Mouse (Mus musculus) lung, postnatal 4 days (tissue): ENCODE results near the gene Mus81.

ENCODE experiments used
- DNase-seq, 2 experiments: peaks; one replicate each; pipeline ENCODE4 v3.0.0; 2021

Mus81 gene

DNA sequence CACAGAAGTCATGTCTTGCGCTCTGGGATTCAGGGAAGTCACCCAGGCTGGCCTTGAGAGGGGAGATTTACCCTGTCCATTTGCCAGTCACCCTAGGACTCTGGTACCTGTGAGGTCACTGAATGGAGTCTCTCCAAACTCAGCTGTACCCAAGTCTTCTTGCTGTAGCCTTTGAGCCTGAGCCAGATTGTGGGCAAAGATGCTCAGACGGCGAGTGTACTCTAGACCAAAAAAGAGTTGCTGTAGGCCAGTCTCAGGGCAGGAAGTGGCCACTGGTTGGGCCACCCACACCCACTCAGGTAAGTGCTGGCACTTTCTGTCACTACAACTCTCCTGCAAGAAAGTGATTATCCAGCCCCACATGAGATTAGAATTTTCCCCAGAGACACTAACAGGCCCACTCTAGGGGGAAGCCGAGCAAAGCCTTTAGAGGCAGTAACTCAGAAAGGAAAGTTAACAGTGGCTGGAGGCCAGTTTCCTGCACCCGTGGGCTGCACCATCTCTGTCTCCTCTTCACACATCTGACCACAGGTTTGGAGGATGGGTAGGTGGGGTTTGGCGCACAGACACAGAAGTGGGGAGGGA lies 21.2 kb downstream of the Mus81 start:
- no peak for DNase-seq

DNA sequence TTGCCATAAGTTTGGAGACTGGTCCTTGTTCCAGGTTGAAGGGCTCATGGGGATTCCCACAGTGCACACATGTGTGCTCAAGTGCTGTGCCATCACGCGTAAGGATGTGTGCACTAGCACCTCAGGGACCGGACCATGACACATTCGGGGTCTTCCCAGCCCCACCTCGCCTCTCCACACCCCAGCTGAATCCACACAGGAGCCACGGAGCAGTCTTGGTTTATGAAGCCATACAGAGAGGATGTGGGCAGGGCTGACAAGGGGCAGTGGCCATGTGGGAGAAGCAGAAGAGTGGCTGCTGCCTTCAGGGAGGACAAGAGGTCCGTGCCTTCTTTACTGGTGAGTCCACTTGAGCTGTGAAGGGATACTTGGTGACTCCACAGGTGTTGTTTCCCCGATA lies 23.2 kb downstream of the Mus81 start:
- no peak for DNase-seq

DNA sequence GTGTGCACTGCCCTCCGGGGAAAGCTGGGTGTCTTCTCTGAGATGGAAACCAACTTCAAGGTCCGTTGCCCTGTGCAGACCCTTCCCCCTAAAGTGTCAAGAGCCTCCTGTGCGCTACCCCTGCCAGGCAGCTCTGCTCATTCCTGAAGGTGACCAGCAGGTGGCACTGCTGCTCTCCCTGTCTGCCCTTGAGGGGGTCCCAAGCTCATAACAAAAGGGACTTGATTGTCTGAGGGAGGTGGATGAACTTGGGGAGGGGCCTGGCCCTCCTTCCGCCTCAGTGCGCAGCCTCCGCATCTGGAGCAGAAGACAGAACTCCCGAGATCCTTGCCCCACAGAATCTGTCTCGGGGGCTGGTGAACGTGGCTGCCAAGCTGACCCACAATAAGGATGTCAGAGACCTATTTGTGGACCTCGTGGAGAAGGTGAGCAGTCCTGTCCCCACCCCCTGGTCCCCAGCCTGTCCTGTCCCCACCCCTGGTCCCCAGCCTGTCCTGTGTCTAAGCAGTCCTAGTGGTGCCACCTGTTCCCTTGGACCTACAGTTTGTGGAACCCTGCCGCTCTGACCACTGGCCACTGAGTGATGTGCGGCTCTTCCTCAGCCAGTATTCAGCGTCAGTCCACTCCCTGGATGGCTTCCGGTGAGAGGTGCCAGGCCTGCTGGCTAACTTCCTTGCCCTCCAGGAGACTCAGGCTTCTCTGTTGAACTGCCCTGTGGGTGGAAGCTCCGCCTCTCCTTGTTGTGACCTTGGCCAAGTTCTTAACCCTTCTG lies 24.2 kb downstream of the Mus81 start:
- peak; percentile 76 to 82 for DNase-seq

DNA sequence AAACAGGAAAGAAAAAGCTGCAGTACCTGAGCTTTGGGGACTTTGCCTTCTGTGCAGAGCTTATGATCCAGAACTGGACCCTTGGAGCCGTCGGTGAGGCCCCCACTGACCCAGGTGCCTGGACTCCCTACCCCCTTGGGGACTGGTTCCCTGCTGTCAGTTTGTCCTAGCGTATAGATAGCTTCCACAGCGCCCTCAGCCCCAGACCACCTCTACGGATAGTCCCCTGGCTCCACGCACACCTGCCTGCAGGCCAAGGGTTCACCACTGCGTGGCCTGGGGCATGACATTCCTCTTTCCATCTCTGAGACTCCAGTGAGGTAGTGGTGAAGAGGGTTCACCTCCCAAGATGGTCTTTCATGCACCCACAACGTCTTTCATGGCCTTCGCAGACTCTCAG lies 25.0 kb downstream of the Mus81 start:
- no peak for DNase-seq

DNA sequence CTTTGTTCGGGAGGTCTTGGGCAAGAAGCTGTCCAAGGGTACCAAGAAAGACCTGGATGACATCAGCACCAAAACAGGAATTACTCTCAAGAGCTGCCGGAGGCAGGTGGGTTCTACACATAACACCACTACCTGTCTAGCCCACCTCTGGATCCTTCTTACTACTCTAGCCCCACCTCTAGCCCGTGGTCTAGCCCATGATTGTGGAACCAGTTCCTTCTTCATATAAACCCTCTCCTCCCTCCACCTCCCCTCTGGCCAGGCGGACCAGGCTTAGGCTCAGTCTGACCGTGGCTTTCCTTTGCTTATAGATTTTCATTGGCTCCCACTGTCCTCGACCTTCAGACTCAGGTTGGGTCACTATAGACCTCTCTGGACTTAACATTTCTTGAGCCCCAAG lies 26.8 kb downstream of the Mus81 start:
- DNase-seq = no peak

DNA sequence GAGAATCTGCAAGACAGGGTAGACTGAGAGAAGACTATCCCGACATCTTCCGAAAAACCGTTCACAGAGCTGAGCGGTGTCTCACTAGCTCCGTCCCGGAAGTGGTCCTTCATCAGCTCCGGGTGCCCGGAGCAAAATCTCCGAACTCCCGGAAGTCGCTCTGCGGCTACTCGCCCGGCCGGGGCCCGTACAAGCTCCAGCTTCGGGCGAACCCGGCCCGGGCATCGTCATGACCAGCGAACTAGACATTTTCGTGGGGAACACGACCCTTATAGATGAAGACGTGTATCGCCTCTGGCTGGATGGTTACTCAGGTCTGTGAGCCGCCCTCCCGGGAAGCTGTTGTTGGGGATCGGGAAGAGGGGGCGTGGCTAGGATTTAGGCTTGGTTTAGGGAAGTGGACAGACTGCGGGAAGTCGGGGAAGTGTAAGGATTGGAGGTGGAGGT lies 27.7 kb downstream of the Mus81 start, which contains the start of gene Fibp:
Fibp (plus strand) TSS at position 151 of the 447 bp plus-strand sequence.
- DNase-seq = peak; percentile 92 to 94

DNA sequence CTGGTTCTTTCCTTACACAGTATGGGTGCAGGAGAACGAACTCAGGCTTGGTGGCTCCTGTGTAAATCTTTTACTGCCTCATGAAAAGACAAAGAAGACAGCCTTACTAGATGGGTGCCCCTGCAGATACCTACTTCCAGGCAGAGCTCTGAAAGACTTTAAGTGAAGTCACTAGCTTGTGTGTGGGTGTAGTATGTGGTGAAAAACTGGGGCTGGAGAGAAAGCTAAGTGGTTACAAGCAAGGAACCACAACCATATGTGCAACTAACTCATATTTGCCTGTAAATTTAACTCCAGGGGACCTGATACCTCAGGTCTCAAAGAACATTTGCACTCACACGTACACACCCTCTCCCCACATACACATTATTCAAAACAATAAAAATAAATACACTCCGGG lies 28.3 kb downstream of the Mus81 start:
- no peak for DNase-seq

DNA sequence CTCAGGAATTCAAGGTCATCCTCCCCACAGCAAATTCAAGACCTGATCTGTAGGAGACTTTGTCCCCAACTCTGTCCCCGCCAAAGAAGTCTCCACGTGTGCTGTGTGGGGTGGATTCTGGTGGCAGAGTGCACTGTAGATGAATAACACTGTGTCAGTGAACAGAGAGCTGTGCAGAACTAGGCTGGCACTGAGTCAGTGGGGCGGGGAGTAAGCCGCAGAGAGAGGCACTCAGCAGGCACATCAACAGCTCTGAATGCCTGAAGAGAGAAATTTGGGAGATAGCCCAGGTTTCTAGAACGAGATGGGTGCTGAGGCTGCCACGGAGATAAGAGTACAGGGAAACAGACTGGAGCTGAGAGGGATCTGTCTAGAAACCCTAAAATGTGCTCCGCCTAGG lies 29.2 kb downstream of the Mus81 start:
- DNase-seq = no peak

DNA sequence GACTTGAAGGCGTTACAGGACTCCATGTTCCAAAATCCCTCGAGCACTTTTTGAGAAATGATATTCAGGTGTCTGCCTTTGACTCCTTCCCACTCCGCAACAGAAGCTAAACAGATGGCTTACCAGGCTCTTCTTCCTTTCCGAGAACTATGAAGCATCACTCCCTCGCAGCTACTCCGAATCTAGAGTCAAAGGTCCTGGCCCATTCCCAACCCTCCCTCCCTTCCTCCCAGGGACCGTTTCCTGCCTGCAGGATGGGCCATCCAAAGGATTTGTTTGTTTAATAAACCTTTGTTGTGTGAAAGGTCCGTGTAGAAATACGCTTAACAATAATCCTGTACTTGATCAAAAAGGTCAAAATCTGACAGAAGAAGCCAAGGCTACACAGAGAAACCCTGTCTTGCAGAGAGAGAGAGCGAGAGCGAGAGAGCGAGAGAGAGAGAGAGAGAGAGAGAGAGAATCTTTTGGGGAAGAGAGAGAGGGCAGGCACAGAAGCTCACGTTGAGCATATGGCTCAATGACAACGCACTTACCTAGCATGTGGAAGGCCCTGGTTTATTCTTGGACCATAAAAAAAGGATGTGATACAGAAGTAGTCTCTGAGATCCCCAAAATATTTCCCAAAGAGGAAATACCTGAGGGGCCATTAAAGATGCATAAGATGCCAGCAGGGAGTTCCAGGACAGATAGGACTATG lies 30.3 kb downstream of the Mus81 start, which contains the start of gene Ccdc85b:
Ccdc85b (minus strand) TSS at position 149 of the 697 bp plus-strand sequence.
- DNase-seq = no peak

DNA sequence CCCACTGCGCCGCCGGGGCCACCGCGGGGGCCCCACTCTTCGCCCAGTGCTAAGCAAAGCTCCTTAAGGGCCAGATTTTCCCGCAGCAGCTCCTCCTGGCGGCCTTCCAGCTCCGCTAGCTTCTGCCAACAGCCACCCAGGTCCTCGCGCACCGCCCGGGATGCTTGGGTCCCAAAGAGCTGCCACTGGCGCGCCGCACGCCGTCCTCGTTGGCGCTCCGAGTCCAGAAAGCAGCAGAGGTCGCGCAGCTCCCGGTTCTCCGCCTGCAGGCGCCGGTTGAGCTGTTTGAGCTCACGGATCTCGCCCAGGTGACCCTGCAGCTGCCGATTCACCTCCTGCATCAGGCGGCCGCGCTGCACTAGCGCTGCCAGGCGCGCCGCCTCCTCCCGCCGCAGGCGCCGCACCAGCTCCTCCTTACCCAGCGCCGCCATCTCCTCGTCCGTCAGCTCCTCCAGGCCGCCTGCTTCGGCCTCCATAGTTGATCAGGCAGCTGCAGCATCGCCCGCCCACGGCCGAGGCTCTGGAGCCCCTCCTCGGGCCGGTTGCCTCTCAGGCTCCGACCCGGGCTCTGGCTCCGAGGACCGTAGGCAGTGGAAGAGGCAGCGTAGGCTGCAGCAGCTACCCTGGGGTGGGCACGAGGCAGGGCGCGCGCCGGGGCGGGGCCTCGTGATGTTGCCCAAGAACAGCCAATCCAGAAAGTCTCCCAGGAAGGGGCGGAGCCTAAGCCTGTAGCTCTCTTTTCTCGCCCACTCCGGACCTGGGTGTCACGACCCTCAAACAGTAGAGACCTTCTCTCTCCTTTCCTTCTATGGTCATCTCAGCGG lies 31.1 kb downstream of the Mus81 start:
- DNase-seq = peak; percentile 95 to 96

DNA sequence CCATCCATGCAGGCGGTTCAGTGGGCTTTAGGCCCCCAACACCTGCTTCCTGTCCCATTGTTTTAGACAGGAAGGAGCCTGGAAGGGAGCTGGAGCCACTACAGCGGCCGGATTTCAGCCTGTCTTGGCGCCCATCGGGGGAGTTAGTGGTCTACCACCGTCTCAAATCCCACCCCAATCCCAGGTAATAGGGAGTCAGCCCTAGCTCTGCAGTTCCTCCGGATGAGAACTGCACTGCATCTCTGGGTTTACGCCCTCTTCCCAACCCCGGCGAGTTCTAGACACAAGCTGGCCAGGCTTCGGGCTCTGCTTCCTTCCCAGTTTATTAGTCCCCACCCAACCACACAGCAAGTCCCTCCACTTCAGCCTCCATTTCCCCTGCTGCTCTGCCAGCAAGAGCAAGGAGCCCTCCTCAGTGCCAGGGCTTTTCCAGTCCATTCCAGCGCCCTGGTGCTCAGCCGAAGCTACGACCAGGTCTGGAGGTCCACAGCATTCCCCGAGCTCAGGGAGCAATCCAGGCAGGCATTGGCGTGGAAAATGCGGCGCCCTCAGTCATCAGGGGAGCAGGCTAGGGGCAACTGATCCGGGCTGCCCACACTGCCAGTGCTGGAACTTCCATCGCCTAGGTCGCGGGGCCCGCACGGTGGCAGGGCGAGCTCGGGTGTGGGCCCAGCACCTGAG lies 31.8 kb downstream of the Mus81 start:
- DNase-seq = peak; percentile 53 to 71

DNA sequence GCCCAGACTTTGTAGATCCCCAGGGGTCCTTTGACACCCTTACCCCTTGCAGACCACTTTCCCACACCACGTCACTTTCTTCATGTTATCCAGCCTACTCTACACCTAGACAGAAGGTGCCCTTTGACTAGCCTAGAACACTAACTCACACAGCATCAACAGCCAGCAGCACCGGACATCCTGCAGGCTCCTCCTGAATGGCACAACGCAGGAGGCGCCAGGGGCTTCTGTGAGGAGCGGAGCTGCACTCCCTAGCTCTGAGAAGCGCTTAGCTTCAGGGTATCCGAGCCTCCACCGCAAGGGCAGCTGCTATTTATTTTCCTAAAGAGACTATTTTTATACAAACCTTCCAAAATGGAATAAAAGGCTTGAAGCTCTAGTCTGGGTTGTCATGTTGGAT lies 32.6 kb downstream of the Mus81 start:
- peak in 1 of 2 experiments; percentile 37 for DNase-seq

DNA sequence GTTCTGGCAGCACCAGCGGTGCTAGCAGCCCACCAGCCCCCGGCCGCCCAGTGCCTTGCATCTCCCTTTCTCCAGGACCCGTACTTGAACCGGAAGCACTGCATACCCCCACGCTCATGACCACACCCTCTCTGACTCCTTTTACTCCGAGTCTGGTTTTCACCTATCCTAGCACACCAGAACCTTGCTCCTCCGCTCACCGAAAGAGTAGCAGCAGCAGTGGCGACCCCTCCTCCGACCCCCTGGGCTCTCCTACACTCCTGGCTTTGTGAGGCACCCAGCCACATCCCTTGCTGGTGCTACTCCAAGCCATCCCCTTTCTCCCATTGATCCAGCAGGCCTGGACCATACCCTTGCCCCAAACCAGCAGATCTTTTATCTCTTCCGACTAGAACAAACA lies 33.2 kb downstream of the Mus81 start:
- no peak for DNase-seq

DNA sequence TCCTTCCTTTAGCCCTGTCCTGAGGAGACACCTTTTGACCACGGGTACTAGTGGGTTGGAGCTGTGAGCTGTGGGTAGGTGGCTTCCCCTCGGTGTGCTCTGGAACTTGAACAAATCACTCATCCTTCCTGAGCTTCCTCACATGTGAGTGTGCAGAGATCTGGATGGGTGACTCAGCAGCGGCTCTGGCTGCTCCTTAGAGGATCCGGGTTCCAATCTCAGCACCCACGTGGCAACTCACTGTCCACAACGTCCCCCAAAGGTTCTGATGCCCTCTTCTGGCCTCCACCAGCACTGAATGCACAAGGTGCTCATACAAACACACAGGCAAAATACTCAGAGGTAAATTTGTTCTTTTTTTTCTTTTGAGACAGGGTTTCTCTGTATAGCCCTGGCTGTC lies 36.4 kb downstream of the Mus81 start:
- no peak for DNase-seq

DNA sequence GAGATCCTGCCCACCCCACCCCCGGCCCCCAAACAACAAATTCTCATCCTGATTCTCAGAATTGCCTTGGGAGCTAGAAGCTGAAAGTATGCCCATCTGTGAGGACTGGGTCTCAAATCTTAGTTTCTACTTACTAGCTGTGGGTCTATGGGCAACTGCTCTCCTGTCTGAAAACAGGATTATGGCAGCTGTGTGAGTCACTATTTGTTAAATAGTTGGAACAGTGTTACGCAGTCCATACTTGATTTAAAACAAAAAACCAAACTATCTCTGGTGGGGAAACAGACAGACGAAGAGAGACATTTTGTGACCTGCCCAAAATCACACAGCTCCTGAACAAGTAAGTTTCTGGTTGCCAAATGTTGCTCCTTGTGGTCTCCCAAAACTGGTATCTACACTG lies 38.5 kb downstream of the Mus81 start:
- DNase-seq = no peak

DNA sequence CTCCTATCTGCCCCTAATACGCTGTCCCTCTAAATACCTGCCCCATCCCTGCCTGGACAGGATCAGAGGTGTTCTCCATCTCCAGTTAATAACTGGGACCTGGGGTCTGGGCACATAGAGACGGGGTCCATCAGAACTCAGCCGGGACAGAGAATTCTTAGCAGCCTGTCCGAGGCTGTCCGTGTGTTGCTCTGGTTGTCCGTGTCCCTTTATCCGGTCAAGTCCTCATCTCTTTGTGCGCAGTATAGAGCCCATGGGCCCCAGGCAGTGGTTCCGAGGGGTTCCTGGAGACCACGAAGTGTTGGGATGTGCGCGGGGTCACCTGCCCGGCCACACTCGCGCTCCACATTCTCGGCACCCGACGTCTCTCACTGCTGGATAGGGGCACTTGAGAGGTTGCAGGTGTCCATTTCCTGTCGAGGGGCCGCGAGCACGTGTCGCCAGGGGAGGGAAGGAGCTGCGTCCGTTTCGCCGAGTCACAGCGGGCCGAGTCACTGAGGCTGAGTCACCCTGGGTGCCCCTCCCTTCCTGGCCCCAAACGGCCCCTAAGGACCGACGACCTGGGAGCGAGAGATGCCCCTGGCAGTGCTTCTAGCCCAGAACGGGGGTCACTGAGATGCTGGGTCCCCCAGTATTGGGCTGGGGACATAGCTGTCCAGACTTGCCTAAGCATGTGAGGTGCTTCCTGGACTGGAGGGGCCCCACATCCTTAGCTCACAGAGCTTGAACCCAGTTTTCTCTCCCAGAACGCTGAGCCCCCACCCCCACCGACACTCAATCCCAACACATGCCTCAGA lies 39.6 kb downstream of the Mus81 start:
- peak in 1 of 2 experiments; percentile 46 for DNase-seq

DNA sequence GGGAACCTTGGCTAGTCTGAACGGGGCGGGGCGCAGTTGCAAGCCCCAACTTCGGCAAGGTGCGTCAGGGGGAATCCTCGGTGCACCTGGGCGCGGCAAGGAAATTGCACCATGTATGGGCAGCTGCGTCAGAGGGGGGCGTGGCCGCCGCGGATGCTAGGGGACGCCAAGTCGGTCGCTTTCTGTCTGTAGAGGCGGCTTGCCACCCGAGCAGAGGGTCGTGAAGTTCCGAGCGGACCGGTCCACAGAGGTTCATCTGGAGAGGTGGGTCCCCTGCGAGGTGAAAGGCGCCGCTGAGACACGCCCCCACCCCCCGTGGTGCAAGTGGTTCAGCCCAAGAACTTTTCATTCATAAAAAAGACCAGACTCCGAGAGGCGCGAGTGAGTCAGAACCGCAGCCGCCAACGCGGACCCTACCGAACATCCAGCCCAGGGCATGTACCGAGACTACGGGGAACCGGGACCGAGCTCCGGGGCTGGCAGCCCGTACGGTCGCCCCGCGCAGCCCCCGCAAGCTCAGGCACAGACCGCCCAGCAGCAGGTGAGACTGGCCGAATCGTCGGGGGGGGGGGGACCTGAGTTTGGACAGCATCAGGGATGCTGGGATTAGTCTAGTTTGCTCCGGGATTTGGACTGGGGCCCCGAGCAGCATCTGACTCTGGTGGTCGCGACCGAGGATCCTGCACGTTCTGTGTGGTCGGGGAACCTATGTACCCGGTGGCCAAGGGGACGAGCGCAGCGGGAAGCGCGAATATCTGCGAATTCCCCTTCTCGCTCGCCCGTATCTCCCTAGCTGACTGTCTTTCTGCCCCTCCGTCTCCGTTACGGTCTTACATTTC lies 40.5 kb downstream of the Mus81 start, which contains the start of gene Fosl1:
Fosl1 (plus strand) TSS at position 33 of the 839 bp plus-strand sequence.
- peak; percentile 78 to 80 for DNase-seq

DNA sequence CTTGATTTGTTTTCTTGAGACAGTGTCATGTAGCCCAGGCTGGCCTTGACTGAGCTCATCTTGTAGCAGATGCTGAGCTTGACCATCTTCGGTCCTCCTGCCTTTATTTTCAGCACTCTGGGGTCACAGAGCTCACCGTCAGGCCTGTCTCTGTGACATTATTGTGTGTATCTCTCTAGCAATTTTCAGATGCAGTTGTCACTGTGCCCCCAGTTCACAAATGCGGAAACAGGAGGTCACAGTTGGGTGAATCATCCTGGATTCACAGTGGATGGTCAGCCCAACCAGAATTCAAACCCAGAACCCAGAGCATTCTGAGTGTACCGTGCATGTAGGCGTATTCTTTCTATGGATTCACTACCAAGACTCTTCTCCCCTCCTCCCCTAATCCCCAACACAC lies 42.5 kb downstream of the Mus81 start:
- DNase-seq = no peak

DNA sequence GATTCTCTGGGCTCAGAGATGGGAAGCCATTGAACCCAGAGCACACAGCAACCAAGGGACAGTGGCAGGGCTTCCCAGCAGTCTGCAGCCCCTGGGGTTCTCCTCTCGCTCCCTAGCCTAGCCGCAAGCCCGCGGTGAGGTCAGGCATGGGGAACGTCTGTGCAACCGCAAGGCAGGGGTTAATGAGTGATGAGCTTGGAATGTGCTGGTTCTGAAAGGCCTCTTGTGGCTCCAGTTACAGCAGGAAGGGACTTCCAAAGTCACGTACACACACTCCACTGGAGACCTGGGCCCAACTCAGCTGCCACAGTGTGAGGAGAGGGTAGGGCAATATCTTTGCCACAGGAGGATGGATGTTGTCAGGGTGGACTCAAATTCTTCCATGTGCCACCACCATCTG lies 43.2 kb downstream of the Mus81 start:
- DNase-seq = no peak

DNA sequence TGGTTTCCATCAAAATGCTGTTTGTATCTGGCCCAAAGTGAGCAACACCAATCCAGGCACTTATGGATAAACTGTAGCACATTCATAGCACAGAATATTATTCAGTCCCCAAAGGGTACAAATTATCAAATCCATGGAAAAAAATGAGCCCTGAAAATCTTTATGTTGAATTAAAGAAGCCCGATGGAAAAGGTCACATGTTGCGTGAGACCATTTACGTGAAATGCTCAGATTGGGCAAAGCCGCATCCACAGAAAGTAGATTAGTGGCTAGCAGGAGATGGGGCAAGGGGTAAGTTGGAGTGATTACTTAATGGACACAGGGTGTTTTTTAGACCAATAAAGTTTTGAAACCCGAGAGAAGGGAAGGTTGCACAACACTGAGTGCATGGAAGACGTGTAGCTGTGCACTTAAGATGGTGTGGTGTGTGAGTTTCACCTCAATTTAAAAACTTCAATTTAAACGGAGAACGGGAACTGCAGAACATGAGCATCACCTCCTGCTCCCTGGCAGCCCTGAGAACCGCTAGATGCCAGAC lies 43.8 kb downstream of the Mus81 start:
- no peak for DNase-seq
